Mouse (Mus musculus): ENCODE measurements around the gene Slc25a25.

DNA sequence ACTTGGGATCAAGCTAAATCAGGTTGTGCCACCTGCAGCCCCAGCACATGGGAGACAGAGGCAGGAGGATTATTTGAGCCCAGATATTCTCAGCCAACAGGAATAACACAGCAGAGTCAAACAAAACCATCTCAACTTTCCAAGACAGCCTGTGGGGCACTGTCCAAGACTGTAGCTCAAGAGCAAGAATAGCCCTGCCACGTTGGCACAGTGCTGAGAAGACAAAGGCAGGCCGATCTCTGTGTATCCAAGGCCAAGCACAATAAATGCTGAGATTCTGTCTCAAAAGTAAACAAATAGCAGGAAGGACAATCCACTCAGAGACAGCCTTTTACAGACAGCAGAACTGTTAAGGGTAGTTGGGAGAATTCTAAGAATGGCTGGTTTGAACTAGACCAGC, 11.1 kb downstream of the Slc25a25 start:
- TF ChIP-seq CTCF (IDR thresholded peaks at IDR 0.05; ENCODE audit: control insufficient read depth, insufficient read depth, insufficient read length) (no peak), CEBPB (IDR thresholded peaks at IDR 0.05; ENCODE audit: low read depth) (no peak), MYOG (IDR thresholded peaks at IDR 0.05; ENCODE audit: control insufficient read depth, extremely low read depth, insufficient read length) (no peak), MYOD1 (IDR thresholded peaks at IDR 0.05; ENCODE audit: control insufficient read depth, insufficient read length, low read depth) (no peak), MAX (IDR thresholded peaks at IDR 0.05) (no peak), USF1 (IDR thresholded peaks at IDR 0.05; ENCODE audit: low read depth) (no peak), FOSL1 (IDR thresholded peaks at IDR 0.05; ENCODE audit: insufficient read depth, low read length, poor library complexity, severe bottlenecking) (no peak)
